Mouse (Mus musculus): Measurements from ENCODE around the gene Vrk3. TPM values are rescaled to one million over a fixed set of nuclear protein-coding genes. Genes with fewer than 3 reads are reported as not detected.
A peak's percentile ranks its signal among the peaks of the same experiment; 100 is the strongest.

Gene Vrk3
- polyA plus RNA-seq, 2 experiments from 2014 or later = 79.6 to 97.6 TPM

- no peak for ATAC-seq
These were observed 71.2 kb downstream of the Vrk3 start for GRCm38 (mm10) chr7:44819391-44819790.

GRCm38 (mm10) chr7:44819863-44820262 lies 71.7 kb downstream of the Vrk3 start:
- no peak for ATAC-seq

GRCm38 (mm10) chr7:44820525-44820924 lies 72.3 kb downstream of the Vrk3 start:
- no peak for ATAC-seq

GRCm38 (mm10) chr7:44821666-44822448 lies 73.6 kb downstream of the Vrk3 start:
- no peak for ATAC-seq

- ATAC-seq = no peak
These were observed 75.2 kb downstream of the Vrk3 start for GRCm38 (mm10) chr7:44823409-44823808.

GRCm38 (mm10) chr7:44824872-44825271 lies 76.7 kb downstream of the Vrk3 start:
- peak; percentile 92 for ATAC-seq

- no peak for ATAC-seq
These were observed 78.6 kb downstream of the Vrk3 start for GRCm38 (mm10) chr7:44826771-44827170.

Other genes with a start within 250 kb of the Vrk3 start
- gene Mybpc2, start 223.8 kb upstream of the Vrk3 start, polyA plus RNA-seq (2017; shearing (Covaris generic)) = not detected
- gene Spib, start 216.3 kb upstream of the Vrk3 start, polyA plus RNA-seq (2017; shearing (Covaris generic)) = 1 to 10 TPM in 1 of 2 experiments, under 1 TPM in 1; 0.11 to 4.2 TPM
- 10 to 100 TPM; 18.4 to 45.5 TPM for gene Pold1, start 199.6 kb upstream of the Vrk3 start, polyA plus RNA-seq (2017; shearing (Covaris generic))
- 10 to 100 TPM; 42.2 to 57.7 TPM for gene Nr1h2, start 194.5 kb upstream of the Vrk3 start, polyA plus RNA-seq (2017; shearing (Covaris generic))
- gene Napsa, start 176.0 kb upstream of the Vrk3 start, polyA plus RNA-seq (2017; shearing (Covaris generic)) = 1 to 10 TPM in 1 of 2 experiments, under 1 TPM in 1; 0.52 to 6.7 TPM
- under 1 TPM in 1 of 2 experiments, not detected in 1; 0.42 TPM for gene Kcnc3, start 157.7 kb upstream of the Vrk3 start, polyA plus RNA-seq (2017; shearing (Covaris generic))
- not detected for gene Myh14, start 77.6 kb upstream of the Vrk3 start, polyA plus RNA-seq (2017; shearing (Covaris generic))
- gene Izumo2, start 39.7 kb upstream of the Vrk3 start, polyA plus RNA-seq (2017; shearing (Covaris generic)) = not detected
- under 1 TPM; 0.16 to 0.63 TPM for gene Zfp473, start 2.6 kb downstream of the Vrk3 start, polyA plus RNA-seq (2017; shearing (Covaris generic))
- gene Nup62, start 67.7 kb downstream of the Vrk3 start, polyA plus RNA-seq (2017; shearing (Covaris generic)) = 10 to 100 TPM; 27.3 to 57.8 TPM
- gene Il4i1, start 68.0 kb downstream of the Vrk3 start, polyA plus RNA-seq (2017; shearing (Covaris generic)) = 1 to 10 TPM; 1.9 to 3.6 TPM
- gene Atf5, start 68.2 kb downstream of the Vrk3 start, polyA plus RNA-seq (2017; shearing (Covaris generic)) = under 1 TPM; 0.19 to 0.35 TPM
- gene Akt1s1, start 100.6 kb downstream of the Vrk3 start, polyA plus RNA-seq (2017; shearing (Covaris generic)) = 1 to 10 TPM; 1.2 to 3.1 TPM
- 10 to 100 TPM; 64.8 to 85.3 TPM for gene Tbc1d17, start 100.7 kb downstream of the Vrk3 start, polyA plus RNA-seq (2017; shearing (Covaris generic))
- gene Pnkp, start 108.7 kb downstream of the Vrk3 start, polyA plus RNA-seq (2017; shearing (Covaris generic)) = 10 to 100 TPM; 45.0 to 74.3 TPM
- 1 to 10 TPM; 1.1 to 3.9 TPM for gene Ptov1, start 121.4 kb downstream of the Vrk3 start, polyA plus RNA-seq (2017; shearing (Covaris generic))
- 10 to 100 TPM in 1 of 2 experiments, 1 to 10 TPM in 1; 9.1 to 10.9 TPM for gene Med25, start 144.3 kb downstream of the Vrk3 start, polyA plus RNA-seq (2017; shearing (Covaris generic))
- gene Fuz, start 147.7 kb downstream of the Vrk3 start, polyA plus RNA-seq (2017; shearing (Covaris generic)) = 10 to 100 TPM in 1 of 2 experiments, 1 to 10 TPM in 1; 9.2 to 17.5 TPM
- gene Ap2a1, start 181.1 kb downstream of the Vrk3 start, polyA plus RNA-seq (2017; shearing (Covaris generic)) = 1 to 10 TPM; 6.2 to 7.4 TPM
- not detected for gene Tsks, start 194.8 kb downstream of the Vrk3 start, polyA plus RNA-seq (2017; shearing (Covaris generic))
- under 1 TPM; 0.36 to 0.92 TPM for gene Cpt1c, start 226.4 kb downstream of the Vrk3 start, polyA plus RNA-seq (2017; shearing (Covaris generic))
- gene Prmt1, start 238.2 kb downstream of the Vrk3 start, polyA plus RNA-seq (2017; shearing (Covaris generic)) = 100 to 1,000 TPM in 1 of 2 experiments, 10 to 100 TPM in 1; 39.7 to 114 TPM
- 100 to 1,000 TPM; 117 to 147 TPM for gene Irf3, start 249.2 kb downstream of the Vrk3 start, polyA plus RNA-seq (2017; shearing (Covaris generic))

Data from CD4-positive, CD25-positive, alpha-beta regulatory T cell, adult 4 months (primary cell).